Comparison of ENCODE assay signal across 8 mouse cellular contexts in the genomic region with DNA sequence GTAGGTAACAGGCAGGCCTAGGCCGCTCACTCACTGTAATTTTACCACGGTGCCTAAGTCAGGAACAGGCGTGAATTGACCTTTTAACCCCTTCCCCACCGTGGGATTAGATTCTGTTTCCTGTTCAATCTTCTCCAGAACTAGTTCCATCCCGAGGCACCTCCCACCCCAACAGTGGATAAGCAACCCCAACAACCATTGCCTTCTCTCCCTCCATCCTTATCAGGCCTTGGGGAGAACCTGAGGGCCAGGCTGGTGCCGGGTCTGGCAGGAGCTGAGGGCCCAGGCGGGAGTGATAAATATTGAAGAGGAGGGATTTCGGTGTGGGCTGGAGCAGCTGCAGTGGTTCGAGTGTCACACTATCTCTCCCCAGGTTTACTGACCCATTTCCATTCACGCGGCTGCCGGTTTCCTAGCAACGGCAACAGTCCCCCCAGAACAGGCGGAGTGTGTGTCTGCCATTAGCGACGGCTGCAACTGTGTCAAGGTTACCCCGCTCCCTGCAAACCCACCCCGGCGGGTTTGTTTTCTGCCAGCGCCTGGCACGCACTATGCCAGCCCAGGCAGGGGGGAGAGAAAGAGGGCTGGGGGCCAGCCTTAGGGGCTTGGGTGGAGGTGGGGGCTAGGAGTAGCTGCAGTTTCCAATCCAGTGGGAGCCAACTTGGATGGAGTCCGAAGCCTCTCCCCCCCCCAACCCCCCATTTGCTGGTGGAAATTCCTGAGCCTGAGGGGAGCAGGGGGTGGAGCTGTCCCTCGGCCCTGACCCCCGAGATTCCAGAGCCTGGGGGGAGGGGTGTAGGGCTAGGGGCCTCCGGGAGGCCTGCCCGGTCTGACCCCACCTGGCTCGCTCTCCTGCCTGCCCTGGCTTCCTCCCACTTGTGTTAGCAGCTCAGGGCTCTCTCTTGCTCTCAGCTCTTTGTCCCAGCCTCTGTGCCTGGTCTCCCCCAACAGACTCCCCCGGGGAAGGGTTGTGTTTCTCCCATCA. TPM values are rescaled to one million over a fixed set of nuclear protein-coding genes. Genes with fewer than 3 reads are reported as not detected.
A peak's percentile ranks its signal among the peaks of the same experiment; 100 is the strongest.
DNase-seq lines count a peak whose midpoint lies in the region; ATAC-seq and TF ChIP-seq lines count a peak whose summit lies in the region.

No protein-coding gene starts in this region.

- H3K9me3 ChIP-seq in forebrain, embryonic 13.5 days (replicated peaks), result no peaks in the 10 kb centered on the region
- H3K9me3 ChIP-seq in midbrain, embryonic 10.5 days (replicated peaks), result no peaks in the 10 kb centered on the region

- H3K27me3 ChIP-seq in forebrain, embryonic 13.5 days, result peaks cover 32% of the 10 kb centered on the region
- H3K27me3 ChIP-seq in midbrain, embryonic 10.5 days (ENCODE audit: low read depth, poor library complexity, severe bottlenecking), result peaks cover 42% of the 10 kb centered on the region

- H3K9ac ChIP-seq in forebrain, embryonic 13.5 days, result peak overlapping the region; percentile 61

- DNase-seq in left cerebral cortex, adult 2 months (ENCODE audit: extremely low spot score in 1 of 2, low spot score in 2 of 2), result peak in 1 of 2 experiments; percentile 64
- no peak for DNase-seq in left cerebral cortex, postnatal 36 days (ENCODE audit: low spot score in 2 of 2)
- DNase-seq in adrenal gland, postnatal 25 days, result peak; percentile 65
- DNase-seq in kidney, adult 18-20 months, result peak; percentile 54
- DNase-seq in midbrain, embryonic 10.5 days (ENCODE audit: low spot score), result peak; percentile 80
- DNase-seq in testis, postnatal 14 days (ENCODE audit: low spot score), result peak; percentile 46
- DNase-seq in urinary bladder, adult 18-20 months (ENCODE audit: low spot score in 2 of 2), result no peak

- 6% methylated on average over 28 of the region's 28 CpGs for WGBS in forebrain, embryonic 13.5 days
- WGBS in midbrain, embryonic 10.5 days, result 3% methylated on average over 26 of the region's 28 CpGs

- intact Hi-C loops in left cerebral cortex, adult 2 months (cut with DNase I), result no loop called here
- intact Hi-C loops in left cerebral cortex, postnatal 36 days (cut with DNase I), result no loop called here

- peak overlapping the region; percentile 69 for H3K27ac ChIP-seq in left cerebral cortex, adult 2 months
- H3K27ac ChIP-seq in forebrain, embryonic 13.5 days, result peak overlapping the region; percentile 86
- H3K27ac ChIP-seq in midbrain, embryonic 10.5 days (replicated peaks), result peak overlapping the region; percentile 89

- TF ChIP-seq CTCF in left cerebral cortex, adult 2 months (IDR thresholded peaks at IDR 0.05), result no peak

- peak overlapping the region; percentile 55 for H3K4me2 ChIP-seq in forebrain, embryonic 13.5 days

- H3K36me3 ChIP-seq in forebrain, embryonic 13.5 days (ENCODE audit: poor library complexity, severe bottlenecking), result no peaks in the 10 kb centered on the region
- H3K36me3 ChIP-seq in midbrain, embryonic 10.5 days, result no peaks in the 10 kb centered on the region

- peak overlapping the region; percentile 9; the same call in 1 of the 2 replicates for H3K4me3 ChIP-seq in left cerebral cortex, adult 2 months
- peak overlapping the region; percentile 24 for H3K4me3 ChIP-seq in forebrain, embryonic 13.5 days
- H3K4me3 ChIP-seq in midbrain, embryonic 10.5 days, result peak overlapping the region; percentile 46

- peaks cover 96% of the 10 kb centered on the region for H3K4me1 ChIP-seq in forebrain, embryonic 13.5 days
- peaks cover 99% of the 10 kb centered on the region for H3K4me1 ChIP-seq in midbrain, embryonic 10.5 days

- peak; percentile 78 for ATAC-seq in forebrain, embryonic 13.5 days

RNA-seq across cellular contexts. Expression of a gene that starts 31.9 kb away (rescaled TPM):
- 100 to 1,000 TPM; 108 to 132 TPM for total RNA-seq in left cerebral cortex, adult 2 months (2021)
- total RNA-seq in left cerebral cortex, postnatal 36 days (2021), result 100 to 1,000 TPM in 1 of 2 experiments, 10 to 100 TPM in 1; 91.3 to 110 TPM
- total RNA-seq in adrenal gland, postnatal 25 days (2021), result 91.4 and 96.4 TPM in 2 replicates
- polyA plus RNA-seq in forebrain, embryonic 13.5 days (2015; fragmentation: Nextera tagmentation; extraction: Ambion mirVana), result 7.3 and 8.1 TPM in 2 replicates
- 5.7 and 5.8 TPM in 2 replicates for polyA plus RNA-seq in midbrain, embryonic 10.5 days (2016; fragmentation: Nextera tagmentation; extraction: Ambion mirVana)

Comparison
In these comparisons a context has a peak if more than half of its experiments do, and no peak if none do; other contexts are left out.
1. DNase-seq: peak in adrenal gland, postnatal 25 days (single experiment), kidney, adult 18-20 months (single experiment), midbrain, embryonic 10.5 days (single experiment) and testis, postnatal 14 days (single experiment); none in left cerebral cortex, postnatal 36 days (0 of 2) and urinary bladder, adult 18-20 months (0 of 2).
2. Peak in every context shown above with its lines, with median percentiles within 50 percentile points of each other: H3K27ac ChIP-seq and H3K4me3 ChIP-seq.